Mouse (Mus musculus) spleen, adult 2 months (tissue): ENCODE results near the gene Igf2bp3.

Experiments
- CTCF ChIP-seq: fragments of 200-500 bp; IDR thresholded peaks from 2 replicates; pipeline ENCODE4 v1.5.1; 2011; ENCODE audit warnings: mild to moderate bottlenecking, inconsistent platforms; ENCODE audit not compliant: insufficient read depth, insufficient read length, insufficient replicate concordance; ENCODE audit errors: extremely low read depth
- POLR2A ChIP-seq: fragments of 200-500 bp; IDR thresholded peaks from 2 replicates; pipeline ENCODE4 v1.6.1; 2011; ENCODE audit warnings: low read depth, low read length, inconsistent platforms

- TF ChIP-seq CTCF (no peak), POLR2A (no peak)
Measured at GRCm38 (mm10) chr6:49046502-49046901, 168.3 kb downstream of the Igf2bp3 start.
